Mouse (Mus musculus): Measurements from ENCODE around the gene Zfp235. TPM values are rescaled to one million over a fixed set of nuclear protein-coding genes. Genes with fewer than 3 reads are reported as not detected.
A peak's percentile ranks its signal among the peaks of the same experiment; 100 is the strongest.

The Zfp235 gene
- polyA plus RNA-seq, 1 experiment: 3.2 TPM

GRCm38 (mm10) chr7:24174618-24175336 lies 40.8 kb downstream of the Zfp235 start, which contains the start of gene Zfp114:
Gene Zfp114, plus strand, starts transcription at chr7:24175060.
- no peaks in the 10 kb centered on the region for H3K27me3 ChIP-seq (ENCODE audit: control insufficient read depth, insufficient read depth, low read length)
- WGBS: 13% methylated on average over 23 of the region's 23 CpGs
- H3K4me3 ChIP-seq (ENCODE audit: low read depth, low read length): peak within 1 kb of the TSS; percentile 64
- H3K4me1 ChIP-seq (ENCODE audit: control insufficient read depth, insufficient read depth, insufficient read length, low read length): no peaks in the 10 kb centered on the region
- H3K27ac ChIP-seq (ENCODE audit: insufficient read depth, low read depth, low read length): no peak within 1 kb of the TSS
- no peak for TF ChIP-seq CTCF (IDR thresholded peaks at IDR 0.05; ENCODE audit: extremely low read depth, insufficient read length, insufficient replicate concordance, low read depth, low read length)
- TF ChIP-seq POLR2A (IDR thresholded peaks at IDR 0.05; ENCODE audit: low read depth, low read length): no peak
- H3K36me3 ChIP-seq (ENCODE audit: control insufficient read depth, insufficient read depth, low read length): no peaks in the 10 kb centered on the region

DNA sequence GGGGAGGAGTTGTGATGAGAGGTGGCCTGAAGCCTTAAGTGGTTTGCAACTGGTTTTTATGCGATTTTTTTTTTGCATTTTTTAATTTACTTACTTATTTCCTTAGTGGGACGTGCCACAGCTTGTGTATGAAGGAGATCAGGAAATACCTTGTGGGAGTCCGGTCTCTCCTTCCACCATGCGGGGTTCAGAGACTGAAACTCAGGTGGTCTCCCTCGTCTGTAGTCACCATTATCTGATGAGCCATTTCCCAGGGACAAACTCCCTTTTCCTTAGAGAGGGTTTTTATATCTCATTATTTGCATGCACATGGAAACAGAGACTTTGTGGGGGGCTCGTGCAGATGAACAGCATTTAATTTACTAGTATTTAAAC lies 41.4 kb downstream of the Zfp235 start:
- WGBS: 49% methylated on average over 6 of the region's 6 CpGs
- Histone ChIP-seq H3K27ac (ENCODE audit: insufficient read depth, low read depth, low read length) (no peak overlapping the region), H3K27me3 (ENCODE audit: control insufficient read depth, insufficient read depth, low read length) (no peaks in the 10 kb centered on the region), H3K36me3 (ENCODE audit: control insufficient read depth, insufficient read depth, low read length) (no peaks in the 10 kb centered on the region), H3K4me1 (ENCODE audit: control insufficient read depth, insufficient read depth, insufficient read length, low read length) (no peaks in the 10 kb centered on the region), H3K4me3 (ENCODE audit: low read depth, low read length) (peak overlapping the region; percentile 64)
- TF ChIP-seq POLR2A (IDR thresholded peaks at IDR 0.05; ENCODE audit: low read depth, low read length) (no peak), CTCF (IDR thresholded peaks at IDR 0.05; ENCODE audit: extremely low read depth, insufficient read length, insufficient replicate concordance, low read depth, low read length) (no peak)

DNA sequence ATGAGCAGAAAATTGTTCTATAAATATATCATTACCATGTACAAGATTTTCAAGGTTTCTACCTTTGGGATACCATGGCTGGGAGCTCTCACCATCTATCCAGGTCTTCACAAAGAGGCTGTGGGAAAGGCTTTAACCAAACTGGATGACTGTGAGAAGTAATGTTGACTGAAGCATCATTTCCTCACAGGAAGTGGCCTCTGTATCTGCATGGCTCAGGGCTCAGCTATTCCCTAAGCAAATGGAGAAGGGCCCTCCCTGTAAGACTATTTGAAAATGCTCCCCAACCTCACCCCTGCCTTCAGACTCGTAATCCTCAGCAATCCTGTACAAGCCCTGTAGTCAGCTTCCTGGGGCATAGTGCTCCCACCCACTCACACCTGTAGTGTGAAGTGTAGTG lies 53.6 kb downstream of the Zfp235 start:
- H3K4me1 ChIP-seq (ENCODE audit: control insufficient read depth, insufficient read depth, insufficient read length, low read length): no peaks in the 10 kb centered on the region
- H3K4me3 ChIP-seq (ENCODE audit: low read depth, low read length): no peak overlapping the region
- H3K36me3 ChIP-seq (ENCODE audit: control insufficient read depth, insufficient read depth, low read length): no peaks in the 10 kb centered on the region
- H3K27me3 ChIP-seq (ENCODE audit: control insufficient read depth, insufficient read depth, low read length): no peaks in the 10 kb centered on the region; the same call in 1 of the 2 replicates
- H3K27ac ChIP-seq (ENCODE audit: insufficient read depth, low read depth, low read length): no peak overlapping the region
- 53% methylated on average over 1 of the region's 1 CpGs for WGBS
- TF ChIP-seq CTCF (IDR thresholded peaks at IDR 0.05; ENCODE audit: extremely low read depth, insufficient read length, insufficient replicate concordance, low read depth, low read length) (no peak), POLR2A (IDR thresholded peaks at IDR 0.05; ENCODE audit: low read depth, low read length) (no peak)

GRCm38 (mm10) chr7:24188901-24189570 lies 55.1 kb downstream of the Zfp235 start:
- Histone ChIP-seq H3K27ac (ENCODE audit: insufficient read depth, low read depth, low read length) (no peak overlapping the region), H3K27me3 (ENCODE audit: control insufficient read depth, insufficient read depth, low read length) (no peaks in the 10 kb centered on the region; the same call in 1 of the 2 replicates), H3K4me1 (ENCODE audit: control insufficient read depth, insufficient read depth, insufficient read length, low read length) (no peaks in the 10 kb centered on the region), H3K4me3 (ENCODE audit: low read depth, low read length) (no peak overlapping the region), H3K36me3 (ENCODE audit: control insufficient read depth, insufficient read depth, low read length) (no peaks in the 10 kb centered on the region)
- 74% methylated on average over 4 of the region's 4 CpGs for WGBS
- TF ChIP-seq POLR2A (IDR thresholded peaks at IDR 0.05; ENCODE audit: low read depth, low read length): no peak
- no peak for TF ChIP-seq CTCF (IDR thresholded peaks at IDR 0.05; ENCODE audit: extremely low read depth, insufficient read length, insufficient replicate concordance, low read depth, low read length)

- no peak for TF ChIP-seq CTCF (IDR thresholded peaks at IDR 0.05; ENCODE audit: extremely low read depth, insufficient read length, insufficient replicate concordance, low read depth, low read length)
- TF ChIP-seq POLR2A (IDR thresholded peaks at IDR 0.05; ENCODE audit: low read depth, low read length): no peak
- peaks cover under 1% of the 10 kb centered on the region; the same call in 1 of the 2 replicates for H3K36me3 ChIP-seq (ENCODE audit: control insufficient read depth, insufficient read depth, low read length)
- no peaks in the 10 kb centered on the region; the same call in 1 of the 2 replicates for H3K27me3 ChIP-seq (ENCODE audit: control insufficient read depth, insufficient read depth, low read length)
Measured at GRCm38 (mm10) chr7:24189571-24189944, 55.6 kb downstream of the Zfp235 start.

GRCm38 (mm10) chr7:24191361-24191760 lies 57.4 kb downstream of the Zfp235 start:
- Histone ChIP-seq H3K27me3 (ENCODE audit: control insufficient read depth, insufficient read depth, low read length) (no peaks in the 10 kb centered on the region; the same call in 1 of the 2 replicates), H3K36me3 (ENCODE audit: control insufficient read depth, insufficient read depth, low read length) (peaks cover 2% of the 10 kb centered on the region; the same call in 1 of the 2 replicates), H3K4me3 (ENCODE audit: low read depth, low read length) (no peak overlapping the region), H3K27ac (ENCODE audit: insufficient read depth, low read depth, low read length) (no peak overlapping the region), H3K4me1 (ENCODE audit: control insufficient read depth, insufficient read depth, insufficient read length, low read length) (no peaks in the 10 kb centered on the region)
- 39% methylated on average over 2 of the region's 2 CpGs for WGBS
- TF ChIP-seq CTCF (IDR thresholded peaks at IDR 0.05; ENCODE audit: extremely low read depth, insufficient read length, insufficient replicate concordance, low read depth, low read length) (no peak), POLR2A (IDR thresholded peaks at IDR 0.05; ENCODE audit: low read depth, low read length) (no peak)

More at GRCm38 (mm10) chr7:24189571-24189944, 55.6 kb downstream of the Zfp235 start:
- Histone ChIP-seq H3K4me3 (ENCODE audit: low read depth, low read length) (no peak overlapping the region), H3K4me1 (ENCODE audit: control insufficient read depth, insufficient read depth, insufficient read length, low read length) (no peaks in the 10 kb centered on the region), H3K27ac (ENCODE audit: insufficient read depth, low read depth, low read length) (no peak overlapping the region)
- WGBS: 73% methylated on average over 5 of the region's 5 CpGs

Other genes with a start within 250 kb of the Zfp235 start
- gene Vmn1r178, start 242.2 kb upstream of the Zfp235 start, polyA plus RNA-seq (2012; rRNA removed): not detected in 2 replicates
- gene Vmn1r179, start 207.2 kb upstream of the Zfp235 start, polyA plus RNA-seq (2012; rRNA removed): not detected in 2 replicates
- not detected in 2 replicates for gene Vmn1r180, start 183.5 kb upstream of the Zfp235 start, polyA plus RNA-seq (2012; rRNA removed)
- not detected in 2 replicates for gene Vmn1r181, start 159.6 kb upstream of the Zfp235 start, polyA plus RNA-seq (2012; rRNA removed)
- not detected in 2 replicates for gene V1rd19, start 132.5 kb upstream of the Zfp235 start, polyA plus RNA-seq (2012; rRNA removed)
- not detected in 2 replicates for gene Vmn1r183, start 80.9 kb upstream of the Zfp235 start, polyA plus RNA-seq (2012; rRNA removed)
- 3.8 and 7.4 TPM in 2 replicates for gene Zfp180, start 52.2 kb upstream of the Zfp235 start, polyA plus RNA-seq (2012; rRNA removed)
- 0.36 and 0.60 TPM in 2 replicates for gene Zfp112, start 21.9 kb upstream of the Zfp235 start, polyA plus RNA-seq (2012; rRNA removed)
- 0.03 and 0.08 TPM in 2 replicates for gene Zfp114, start 40.9 kb downstream of the Zfp235 start, polyA plus RNA-seq (2012; rRNA removed)
- 0.28 and 0.70 TPM in 2 replicates for gene Zfp111, start 77.3 kb downstream of the Zfp235 start, polyA plus RNA-seq (2012; rRNA removed)
- gene Zfp109, start 103.4 kb downstream of the Zfp235 start, polyA plus RNA-seq (2012; rRNA removed): 0.33 and 0.56 TPM in 2 replicates
- gene Zfp108, start 120.6 kb downstream of the Zfp235 start, polyA plus RNA-seq (2012; rRNA removed): 0.13 and 0.18 TPM in 2 replicates
- 0.37 and 0.55 TPM in 2 replicates for gene Zfp93, start 136.3 kb downstream of the Zfp235 start, polyA plus RNA-seq (2012; rRNA removed)
- gene Zfp61, start 167.1 kb downstream of the Zfp235 start, polyA plus RNA-seq (2012; rRNA removed): 1.1 and 1.5 TPM in 2 replicates
- gene Zfp94, start 182.5 kb downstream of the Zfp235 start, polyA plus RNA-seq (2012; rRNA removed): 0.84 and 1.5 TPM in 2 replicates
- gene Tescl, start 199.8 kb downstream of the Zfp235 start, polyA plus RNA-seq (2012; rRNA removed): 0.15 TPM in 1 of 2 replicates, not detected in the other
- 0.06 TPM in 1 of 2 replicates, not detected in the other for gene Lypd5, start 215.0 kb downstream of the Zfp235 start, polyA plus RNA-seq (2012; rRNA removed)
- gene Kcnn4, start 236.1 kb downstream of the Zfp235 start, polyA plus RNA-seq (2012; rRNA removed): 61.9 and 95.5 TPM in 2 replicates

Data from small intestine, adult 2 months (tissue).